Mouse (Mus musculus) central nervous system, embryonic 14 days (tissue): ENCODE data around the gene Papolg. TPM values are rescaled to one million over a fixed set of nuclear protein-coding genes. Genes with fewer than 3 reads are reported as not detected.

Experiments
- polyA plus RNA-seq: library from polyadenylated mRNA; depleted of rRNA; stranded (reverse); fragments of >200 nt; gene quantifications from 2 replicates; pipeline ENCODE4 v1.2.3, GENCODE M21; 2012; rRNA removed

Gene Papolg
- 17.7 and 20.8 TPM in 2 replicates for polyA plus RNA-seq

DNA sequence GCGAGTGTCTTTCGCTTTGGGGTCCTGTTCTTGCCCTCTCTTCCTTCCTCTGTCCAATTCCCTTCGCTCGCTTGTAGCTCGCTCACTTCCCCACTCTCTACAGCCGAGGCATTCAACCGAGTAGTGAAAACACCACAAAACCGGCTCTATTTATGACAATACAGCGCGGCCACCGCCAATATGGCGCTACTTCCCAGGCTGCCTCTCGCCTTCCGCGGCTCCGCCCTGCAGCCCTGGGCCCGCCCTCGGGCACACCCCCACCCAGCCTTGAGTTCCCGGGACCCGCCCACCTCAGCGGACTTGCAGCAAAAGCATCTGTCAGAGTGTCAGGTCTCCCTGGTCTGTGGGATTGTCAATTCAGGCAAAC lies at the start of gene Papolg:
TSS of gene Papolg (minus strand) at position 194 of the 367 bp plus-strand sequence.

Other genes with a start within 250 kb of the Papolg start
- 14.7 and 16.4 TPM in 2 replicates for gene Pus10, start 229.6 kb downstream of the Papolg start, polyA plus RNA-seq
- gene Pex13, start 229.3 kb downstream of the Papolg start, polyA plus RNA-seq = 17.8 and 20.3 TPM in 2 replicates
- 0.75 and 1.2 TPM in 2 replicates for gene Rel, start 124.3 kb downstream of the Papolg start, polyA plus RNA-seq
- gene A830031A19Rik, start 179.8 kb upstream of the Papolg start, polyA plus RNA-seq = 0.16 and 0.17 TPM in 2 replicates
- 73.7 and 93.6 TPM in 2 replicates for gene Bcl11a, start 182.8 kb upstream of the Papolg start, polyA plus RNA-seq